Mouse (Mus musculus) intestine, embryonic 15.5 days (tissue): ENCODE measurements around the gene Hivep1. TPM values are rescaled to one million over a fixed set of nuclear protein-coding genes. Genes with fewer than 3 reads are reported as not detected.
A peak's percentile ranks its signal among the peaks of the same experiment; 100 is the strongest.

Experiments
- ATAC-seq: fragments of 200-750 bp; cut with Nextera tagmentation; 2 replicates; pipeline ENCODE4 v1.8.0; 2017; ENCODE audit warnings: moderate TSS enrichment, moderate library complexity
- H3K27ac ChIP-seq: fragments of 300-500 bp; sonication (generic); 2 replicates; pipeline ENCODE4 v1.5.1; 2015; ENCODE audit warnings: mild to moderate bottlenecking, inconsistent platforms
- H3K27me3 ChIP-seq: fragments of 300-500 bp; sonication (generic); replicated peaks from 2 replicates; pipeline ENCODE4 v1.6.1; 2015; ENCODE audit warnings: inconsistent platforms
- H3K36me3 ChIP-seq: fragments of 300-500 bp; sonication (generic); 2 replicates; pipeline ENCODE4 v1.6.1; 2015; ENCODE audit warnings: inconsistent platforms
- H3K4me1 ChIP-seq: fragments of 300-500 bp; sonication (generic); replicated peaks from 2 replicates; pipeline ENCODE4 v1.6.1; 2015; ENCODE audit warnings: inconsistent platforms
- H3K4me2 ChIP-seq: fragments of 300-500 bp; sonication (generic); replicated peaks from 2 replicates; pipeline ENCODE4 v1.6.1; 2015; ENCODE audit warnings: mild to moderate bottlenecking, inconsistent platforms
- H3K4me3 ChIP-seq: fragments of 300-500 bp; sonication (generic); replicated peaks from 2 replicates; pipeline ENCODE4 v1.5.1; 2015; ENCODE audit warnings: inconsistent platforms
- H3K9ac ChIP-seq: fragments of 300-500 bp; sonication (generic); 2 replicates; pipeline ENCODE4 v1.6.1; 2015; ENCODE audit warnings: inconsistent platforms
- H3K9me3 ChIP-seq: fragments of 300-500 bp; sonication (generic); 2 replicates; pipeline ENCODE4 v1.6.1; 2016; ENCODE audit warnings: inconsistent platforms
- WGBS: fragments of 180-500 bp; shearing (Covaris S2); methylation state at CpG from one replicate; pipeline ENCODE4 v1.1.7; 2015; 5-methylcytosine and 5-hydroxymethylcytosine counted together
- polyA plus RNA-seq: library from polyadenylated mRNA; unstranded; fragments of >200 nt; fragmentation: Nextera tagmentation; extraction: Ambion mirVana; gene quantifications from 2 replicates; pipeline ENCODE4 v1.2.1, GENCODE M21; 2015

The Hivep1 gene
- polyA plus RNA-seq, 1 experiment from 2014 or later = 10.4 TPM

DNA sequence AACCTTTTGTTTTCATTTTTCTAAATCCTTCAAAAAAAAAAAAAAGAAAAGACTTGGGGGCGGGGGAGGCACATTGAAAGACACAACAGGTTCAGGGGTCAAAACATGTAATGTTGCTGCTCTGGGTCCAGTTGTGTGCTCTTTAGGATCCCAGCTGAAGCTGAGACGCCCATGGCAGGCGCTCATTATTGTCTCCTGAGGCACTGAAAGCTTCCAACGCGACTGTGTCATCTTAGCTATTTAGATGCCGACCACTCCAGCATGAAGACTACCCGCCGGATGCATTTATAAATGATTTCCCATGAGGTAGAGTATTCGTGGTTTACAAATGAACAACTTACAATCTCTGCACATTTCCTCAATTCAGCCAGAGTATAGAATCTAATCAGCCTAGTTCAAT, 141.2 kb downstream of the Hivep1 start:
- H3K36me3 ChIP-seq = no peaks in the 10 kb centered on the region
- no peak overlapping the region for H3K4me2 ChIP-seq
- no peak overlapping the region for H3K4me3 ChIP-seq
- no peak overlapping the region for H3K9ac ChIP-seq
- no peaks in the 10 kb centered on the region for H3K27me3 ChIP-seq
- no peak overlapping the region for H3K27ac ChIP-seq
- no peaks in the 10 kb centered on the region for H3K9me3 ChIP-seq
- 57% methylated on average over 9 of the region's 9 CpGs for WGBS
- ATAC-seq = no peak
- H3K4me1 ChIP-seq = no peaks in the 10 kb centered on the region

- Histone ChIP-seq H3K4me1 (no peaks in the 10 kb centered on the region), H3K9ac (no peak overlapping the region), H3K9me3 (no peaks in the 10 kb centered on the region), H3K27ac (no peak overlapping the region), H3K36me3 (no peaks in the 10 kb centered on the region), H3K4me3 (no peak overlapping the region), H3K27me3 (no peaks in the 10 kb centered on the region), H3K4me2 (no peak overlapping the region)
- ATAC-seq = no peak
- WGBS = 86% methylated on average over 7 of the region's 7 CpGs
Measured at GRCm38 (mm10) chr13:42195671-42196070, 143.8 kb downstream of the Hivep1 start.

DNA sequence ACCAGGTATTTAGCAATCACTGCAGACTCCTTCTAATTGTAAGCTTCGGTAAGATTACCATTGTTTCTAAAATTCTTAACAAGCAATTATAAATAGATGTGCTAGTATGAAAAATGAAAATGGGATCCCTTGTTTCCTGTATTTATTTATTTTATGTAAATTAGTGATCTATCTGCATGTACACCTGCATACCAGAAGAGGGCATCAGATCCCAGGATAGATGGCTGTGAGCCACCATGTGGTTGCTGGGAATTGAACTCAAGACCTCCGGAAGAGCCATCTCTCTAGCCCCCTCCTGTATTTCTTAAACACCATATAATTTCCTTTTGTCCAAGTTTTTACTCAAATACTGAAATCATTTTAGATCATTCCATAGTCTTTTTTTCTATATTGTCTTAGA, 145.8 kb downstream of the Hivep1 start:
- Histone ChIP-seq H3K4me1 (no peaks in the 10 kb centered on the region), H3K36me3 (no peaks in the 10 kb centered on the region), H3K9ac (no peak overlapping the region), H3K4me2 (no peak overlapping the region), H3K4me3 (no peak overlapping the region), H3K9me3 (no peaks in the 10 kb centered on the region), H3K27me3 (no peaks in the 10 kb centered on the region), H3K27ac (no peak overlapping the region)
- WGBS = 93% methylated on average over 2 of the region's 2 CpGs
- ATAC-seq = no peak

- no peaks in the 10 kb centered on the region for H3K9me3 ChIP-seq
- 86% methylated on average over 6 of the region's 6 CpGs for WGBS
- no peaks in the 10 kb centered on the region for H3K4me1 ChIP-seq
- no peak overlapping the region for H3K9ac ChIP-seq
- no peak for ATAC-seq
- H3K4me2 ChIP-seq = no peak overlapping the region
- H3K36me3 ChIP-seq = no peaks in the 10 kb centered on the region
- H3K27me3 ChIP-seq = no peaks in the 10 kb centered on the region
- H3K4me3 ChIP-seq = no peak overlapping the region
- no peak overlapping the region for H3K27ac ChIP-seq
Measured at GRCm38 (mm10) chr13:42213556-42213955, 161.7 kb downstream of the Hivep1 start.

DNA sequence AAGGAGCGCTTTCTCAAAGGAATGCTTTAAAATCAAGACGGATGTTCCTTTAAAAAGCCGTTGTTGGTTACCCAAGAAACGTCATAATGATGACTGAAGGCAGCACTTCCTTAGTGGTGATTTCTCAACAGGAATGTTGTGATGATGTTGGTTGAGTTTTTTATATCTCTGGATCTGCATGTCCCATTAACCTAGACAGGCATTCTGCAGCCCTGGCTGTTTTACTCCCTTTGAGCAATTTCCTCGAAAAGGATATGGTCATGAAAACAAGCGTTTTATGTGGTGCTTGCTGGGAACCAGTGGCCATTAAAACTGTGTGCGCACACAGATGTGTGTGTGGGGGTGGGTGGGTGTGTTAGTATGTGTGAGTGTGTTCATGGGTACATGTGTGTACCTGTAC, 170.6 kb downstream of the Hivep1 start:
- Histone ChIP-seq H3K4me2 (no peak overlapping the region), H3K4me3 (no peak overlapping the region), H3K36me3 (no peaks in the 10 kb centered on the region), H3K4me1 (no peaks in the 10 kb centered on the region), H3K27me3 (no peaks in the 10 kb centered on the region), H3K9ac (no peak overlapping the region), H3K27ac (no peak overlapping the region), H3K9me3 (no peaks in the 10 kb centered on the region)
- no peak for ATAC-seq
- WGBS = 90% methylated on average over 7 of the region's 7 CpGs

DNA sequence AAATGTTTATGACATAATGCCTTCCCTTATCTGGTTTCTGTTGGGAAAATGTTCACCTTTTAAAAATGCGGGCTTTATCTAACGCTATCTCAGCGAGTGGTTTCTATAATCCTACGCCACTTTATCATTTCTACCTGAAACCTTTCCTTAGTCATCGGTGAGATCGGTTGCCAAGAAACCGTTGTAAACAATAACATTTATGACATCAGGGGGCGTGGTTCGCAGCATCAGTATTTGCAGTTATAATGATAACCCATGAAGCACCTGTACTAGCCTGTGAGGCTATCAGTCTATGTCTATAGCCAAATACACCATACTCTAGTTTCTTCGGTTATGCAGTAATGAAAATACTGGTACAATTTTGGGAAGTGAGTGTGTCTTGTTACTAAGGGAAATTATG, 177.0 kb downstream of the Hivep1 start:
- Histone ChIP-seq H3K4me1 (no peaks in the 10 kb centered on the region), H3K9ac (no peak overlapping the region), H3K4me3 (no peak overlapping the region), H3K27me3 (no peaks in the 10 kb centered on the region), H3K36me3 (no peaks in the 10 kb centered on the region), H3K4me2 (no peak overlapping the region), H3K9me3 (no peaks in the 10 kb centered on the region), H3K27ac (no peak overlapping the region)
- ATAC-seq = 0 out of 2 replicates have a peak, but pooled peaks have one; percentile 36
- 73% methylated on average over 10 of the region's 10 CpGs for WGBS

DNA sequence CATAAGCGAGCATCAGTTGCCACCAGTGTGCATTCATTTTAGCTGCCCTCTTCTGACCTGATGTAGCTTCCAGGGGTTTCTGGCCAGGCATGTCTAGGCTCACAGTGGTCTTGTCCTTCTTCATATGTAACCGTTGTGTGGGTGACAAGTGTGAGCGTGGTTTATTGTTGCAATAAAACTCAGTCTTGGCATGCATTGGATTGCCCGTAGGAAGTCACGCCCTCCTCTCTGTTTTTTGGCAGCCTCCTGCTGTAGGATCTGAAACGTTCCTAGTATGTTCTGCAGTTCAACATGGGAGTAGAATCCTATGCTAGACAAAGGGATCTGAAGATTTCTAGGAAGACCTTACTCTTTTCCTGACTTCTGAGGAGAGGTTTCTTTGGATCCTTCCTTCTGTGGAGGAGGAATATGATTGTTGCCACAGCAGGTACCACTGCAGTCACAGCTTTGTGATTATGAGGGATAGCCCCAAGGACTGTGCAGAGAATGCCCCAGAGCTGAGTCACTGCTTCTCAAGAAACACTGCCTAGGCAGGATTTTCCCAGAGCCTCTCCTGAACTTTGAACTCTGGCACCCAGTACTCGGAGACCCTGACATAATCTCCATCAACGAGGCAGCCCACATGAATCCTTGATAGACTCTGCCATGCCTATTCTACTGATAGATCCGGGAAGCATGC, 182.1 kb downstream of the Hivep1 start:
- no peaks in the 10 kb centered on the region for H3K4me1 ChIP-seq
- H3K27ac ChIP-seq = no peak overlapping the region
- no peak overlapping the region for H3K4me2 ChIP-seq
- no peaks in the 10 kb centered on the region for H3K36me3 ChIP-seq
- no peak overlapping the region for H3K4me3 ChIP-seq
- peak; percentile 61; the same call in 1 of the 2 replicates for ATAC-seq
- 60% methylated on average over 9 of the region's 9 CpGs for WGBS
- H3K9me3 ChIP-seq = no peaks in the 10 kb centered on the region
- no peaks in the 10 kb centered on the region for H3K27me3 ChIP-seq
- H3K9ac ChIP-seq = no peak overlapping the region

GRCm38 (mm10) chr13:42238520-42238919, 186.7 kb downstream of the Hivep1 start:
- Histone ChIP-seq H3K9ac (no peak overlapping the region), H3K36me3 (no peaks in the 10 kb centered on the region), H3K4me1 (no peaks in the 10 kb centered on the region), H3K4me2 (no peak overlapping the region), H3K27me3 (no peaks in the 10 kb centered on the region), H3K27ac (no peak overlapping the region), H3K9me3 (no peaks in the 10 kb centered on the region), H3K4me3 (no peak overlapping the region)
- no peak for ATAC-seq
- 77% methylated on average over 3 of the region's 3 CpGs for WGBS

DNA sequence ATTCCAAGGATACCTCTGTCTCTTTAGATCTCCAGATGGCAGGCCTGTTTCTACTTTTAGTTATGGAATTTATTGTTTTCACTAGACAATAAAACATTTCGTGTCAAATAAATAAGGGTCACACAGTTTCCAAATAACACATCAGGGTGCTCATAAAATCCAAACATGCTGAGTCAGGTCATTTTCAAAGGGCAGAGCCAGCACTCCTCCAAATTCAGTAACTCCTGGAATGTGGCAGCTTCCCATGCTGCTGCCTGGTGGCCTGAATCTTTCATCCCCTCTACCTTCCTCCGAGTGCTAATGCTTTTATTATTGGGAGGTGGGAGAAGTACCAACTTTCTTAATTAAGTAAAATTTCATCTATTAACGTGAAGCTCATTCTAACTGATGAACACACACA, 190.3 kb downstream of the Hivep1 start:
- Histone ChIP-seq H3K9ac (no peak overlapping the region), H3K27me3 (no peaks in the 10 kb centered on the region), H3K4me1 (0 out of 2 replicates have a peak, but pooled peaks cover 5% of the 10 kb centered on the region), H3K36me3 (no peaks in the 10 kb centered on the region), H3K4me3 (no peak overlapping the region), H3K4me2 (no peak overlapping the region), H3K9me3 (no peaks in the 10 kb centered on the region), H3K27ac (no peak overlapping the region)
- 44% methylated on average over 3 of the region's 3 CpGs for WGBS
- no peak for ATAC-seq

Other genes with a start within 250 kb of the Hivep1 start
- 8.7 and 10.0 TPM in 2 replicates for gene Adtrp, start 204.3 kb upstream of the Hivep1 start, polyA plus RNA-seq
- gene Edn1, start 249.5 kb downstream of the Hivep1 start, polyA plus RNA-seq = 5.4 and 6.9 TPM in 2 replicates